ENCODE assay signal across 8 mouse cellular contexts in the genomic region with DNA sequence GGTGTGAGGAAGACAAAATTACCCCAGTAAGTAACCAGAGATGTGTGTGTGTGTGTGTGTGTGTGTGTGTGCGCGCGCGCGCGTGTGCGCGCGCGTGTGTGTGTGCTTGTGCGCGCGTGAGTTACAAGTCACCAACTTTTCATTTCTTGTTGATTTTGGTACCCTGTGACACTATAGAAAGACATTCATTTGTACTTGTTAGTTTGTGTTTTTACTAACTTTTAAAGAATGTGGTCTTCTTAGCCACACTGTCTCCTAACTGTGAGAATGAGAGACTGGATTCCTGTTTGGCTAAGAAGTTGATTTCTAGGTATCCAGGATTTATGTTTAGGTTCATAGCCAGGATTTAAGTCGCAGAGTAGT. TPM values are rescaled to one million over a fixed set of nuclear protein-coding genes. Genes with fewer than 3 reads are reported as not detected.
A peak's percentile ranks its signal among the peaks of the same experiment; 100 is the strongest.
DNase-seq lines count a peak whose midpoint lies in the region; ATAC-seq and TF ChIP-seq lines count a peak whose summit lies in the region.

No protein-coding gene starts in this region.

- intact Hi-C loops in heart, adult 2 months (cut with DNase I), result no loop called here

- H3K27ac ChIP-seq in heart, adult 2 months, result peak overlapping the region; percentile 79
- no peak overlapping the region for H3K27ac ChIP-seq in midbrain, embryonic 11.5 days (ENCODE audit: low read depth, low read length)
- H3K27ac ChIP-seq in midbrain, embryonic 14.5 days (replicated peaks; ENCODE audit: low read depth, low read length), result no peak overlapping the region
- no peak overlapping the region for H3K27ac ChIP-seq in limb, embryonic 13.5 days
- H3K27ac ChIP-seq in stomach, postnatal 0 days (replicated peaks), result no peak overlapping the region

- no peak overlapping the region for H3K9ac ChIP-seq in heart, adult 2 months (ENCODE audit: low read depth, low read length)
- H3K9ac ChIP-seq in midbrain, embryonic 11.5 days (ENCODE audit: low read length), result no peak overlapping the region
- H3K9ac ChIP-seq in midbrain, embryonic 14.5 days (replicated peaks; ENCODE audit: low read length), result no peak overlapping the region
- no peak overlapping the region for H3K9ac ChIP-seq in limb, embryonic 13.5 days
- H3K9ac ChIP-seq in stomach, postnatal 0 days (ENCODE audit: low read length), result no peak overlapping the region

- peaks cover 19% of the 10 kb centered on the region for H3K4me1 ChIP-seq in heart, adult 2 months (ENCODE audit: control insufficient read depth, insufficient read depth, low read length)
- no peaks in the 10 kb centered on the region for H3K4me1 ChIP-seq in midbrain, embryonic 11.5 days (ENCODE audit: control insufficient read depth, insufficient read depth, low read length)
- no peaks in the 10 kb centered on the region for H3K4me1 ChIP-seq in midbrain, embryonic 14.5 days (ENCODE audit: control insufficient read depth, insufficient read depth, low read length)
- H3K4me1 ChIP-seq in limb, embryonic 13.5 days, result peaks cover 13% of the 10 kb centered on the region
- H3K4me1 ChIP-seq in stomach, postnatal 0 days (replicated peaks; ENCODE audit: control insufficient read depth, insufficient read depth), result no peaks in the 10 kb centered on the region; the same call in 1 of the 2 replicates

- no peak for TF ChIP-seq EP300 in heart, adult 2 months (IDR thresholded peaks at IDR 0.05; ENCODE audit: insufficient read depth, low read depth, low read length)
- no peak for TF ChIP-seq EP300 in stomach, postnatal 0 days (optimal IDR thresholded peaks at IDR 0.05)

- H3K36me3 ChIP-seq in heart, adult 2 months (ENCODE audit: control insufficient read depth, insufficient read depth, low read length), result peaks cover 2% of the 10 kb centered on the region
- no peaks in the 10 kb centered on the region for H3K36me3 ChIP-seq in midbrain, embryonic 11.5 days (ENCODE audit: control insufficient read depth, insufficient read depth, low read length)
- H3K36me3 ChIP-seq in midbrain, embryonic 14.5 days (ENCODE audit: control insufficient read depth, insufficient read depth, low read length), result no peaks in the 10 kb centered on the region
- no peaks in the 10 kb centered on the region for H3K36me3 ChIP-seq in limb, embryonic 13.5 days
- H3K36me3 ChIP-seq in stomach, postnatal 0 days (ENCODE audit: control insufficient read depth, insufficient read depth, low read length), result no peaks in the 10 kb centered on the region

- H3K27me3 ChIP-seq in heart, adult 2 months (ENCODE audit: control insufficient read depth, insufficient read depth, low read length), result no peaks in the 10 kb centered on the region
- no peaks in the 10 kb centered on the region for H3K27me3 ChIP-seq in midbrain, embryonic 11.5 days (ENCODE audit: control insufficient read depth, insufficient read depth, low read length)
- H3K27me3 ChIP-seq in midbrain, embryonic 14.5 days (ENCODE audit: control insufficient read depth, insufficient read depth, low read length), result no peaks in the 10 kb centered on the region
- H3K27me3 ChIP-seq in limb, embryonic 13.5 days, result peaks cover 10% of the 10 kb centered on the region
- no peaks in the 10 kb centered on the region for H3K27me3 ChIP-seq in stomach, postnatal 0 days (ENCODE audit: control insufficient read depth, insufficient read depth, low read length)

- H3K79me2 ChIP-seq in heart, adult 2 months (replicated peaks; ENCODE audit: control insufficient read depth, insufficient read depth, low read length), result peaks cover 1% of the 10 kb centered on the region; the same call in 1 of the 2 replicates

- DNase-seq in heart, adult 2 months, result no peak
- DNase-seq in heart, adult 8-10 months (ENCODE audit: low spot score), result no peak
- DNase-seq in midbrain, embryonic 11.5 days (ENCODE audit: low spot score, missing footprints), result peak; percentile 84
- no peak for DNase-seq in midbrain, embryonic 14.5 days
- DNase-seq in stomach, postnatal 0 days (ENCODE audit: low spot score), result no peak
- DNase-seq in urinary bladder, postnatal 4 days (ENCODE audit: low spot score in 2 of 2), result no peak
- DNase-seq in ovary, postnatal 14 days (ENCODE audit: low spot score), result no peak

- ATAC-seq in midbrain, embryonic 11.5 days (ENCODE audit: low FRiP score), result no peak
- ATAC-seq in midbrain, embryonic 14.5 days (ENCODE audit: low FRiP score, low TSS enrichment), result no peak
- ATAC-seq in limb, embryonic 13.5 days (ENCODE audit: low FRiP score, low read depth), result no peak
- no peak for ATAC-seq in stomach, postnatal 0 days (ENCODE audit: low FRiP score, low TSS enrichment)

- H3K4me3 ChIP-seq in heart, adult 2 months, result peak overlapping the region; percentile 46
- H3K4me3 ChIP-seq in midbrain, embryonic 11.5 days (ENCODE audit: low read depth, low read length), result no peak overlapping the region
- H3K4me3 ChIP-seq in midbrain, embryonic 14.5 days (replicated peaks; ENCODE audit: low read depth, low read length), result no peak overlapping the region
- H3K4me3 ChIP-seq in limb, embryonic 13.5 days, result peak overlapping the region; percentile 21
- H3K4me3 ChIP-seq in stomach, postnatal 0 days (ENCODE audit: low read depth, low read length), result peak overlapping the region; percentile 24

- TF ChIP-seq CTCF in heart, adult 2 months (IDR thresholded peaks at IDR 0.05), result no peak
- TF ChIP-seq CTCF in stomach, postnatal 0 days (IDR thresholded peaks at IDR 0.05; ENCODE audit: low read depth), result no peak

- WGBS in heart, adult 2 months, result 10% methylated on average over 14 of the region's 14 CpGs
- WGBS in midbrain, embryonic 11.5 days, result 77% methylated on average over 14 of the region's 14 CpGs
- WGBS in midbrain, embryonic 14.5 days, result 63% methylated on average over 14 of the region's 14 CpGs
- WGBS in limb, embryonic 13.5 days, result 49% methylated on average over 14 of the region's 14 CpGs
- 8% methylated on average over 14 of the region's 14 CpGs for WGBS in stomach, postnatal 0 days

- no peak for TF ChIP-seq POLR2A in heart, adult 2 months (IDR thresholded peaks at IDR 0.05; ENCODE audit: insufficient read depth, low read depth, low read length)

- H3K9me3 ChIP-seq in midbrain, embryonic 11.5 days (ENCODE audit: control insufficient read depth, low read length), result no peaks in the 10 kb centered on the region
- H3K9me3 ChIP-seq in midbrain, embryonic 14.5 days (ENCODE audit: control insufficient read depth, low read length), result no peaks in the 10 kb centered on the region
- no peaks in the 10 kb centered on the region for H3K9me3 ChIP-seq in limb, embryonic 13.5 days
- no peaks in the 10 kb centered on the region for H3K9me3 ChIP-seq in stomach, postnatal 0 days (ENCODE audit: control insufficient read depth, low read length)

- H3K4me2 ChIP-seq in midbrain, embryonic 11.5 days, result no peak overlapping the region
- no peak overlapping the region for H3K4me2 ChIP-seq in midbrain, embryonic 14.5 days (ENCODE audit: low read length)
- peak overlapping the region; percentile 59 for H3K4me2 ChIP-seq in limb, embryonic 13.5 days (replicated peaks)
- peak overlapping the region; percentile 48 for H3K4me2 ChIP-seq in stomach, postnatal 0 days (replicated peaks; ENCODE audit: low read depth)

RNA-seq across cellular contexts. Expression of gene Rasgrp3, which starts 29.9 kb away (rescaled TPM):
- total RNA-seq in heart, adult 2 months (2021), result 10 to 100 TPM; 27.2 to 27.4 TPM
- polyA plus RNA-seq in heart, adult 2 months (2012; rRNA removed), result 10.4 and 28.1 TPM in 2 replicates
- total RNA-seq in heart, adult 8-10 months (2022), result 10 to 100 TPM; 19.3 to 34.3 (median 30.2) TPM
- polyA plus RNA-seq in midbrain, embryonic 11.5 days (2014; fragmentation: Nextera tagmentation; extraction: Ambion mirVana), result 5.5 and 8.3 TPM in 2 replicates
- polyA plus RNA-seq in midbrain, embryonic 14.5 days (2014; fragmentation: Nextera tagmentation; extraction: Ambion mirVana), result 2.6 and 8.4 TPM in 2 replicates
- polyA plus RNA-seq in limb, embryonic 13.5 days (2015; fragmentation: Nextera tagmentation; extraction: Ambion mirVana), result 9.7 and 10.6 TPM in 2 replicates
- polyA plus RNA-seq in stomach, postnatal 0 days (2015; fragmentation: Nextera tagmentation; extraction: Ambion mirVana), result 5.2 and 8.2 TPM in 2 replicates

Comparison
In these comparisons a context has a peak if more than half of its experiments do, and no peak if none do; other contexts are left out.
1. H3K4me3 ChIP-seq: peak in heart, adult 2 months (single experiment), limb, embryonic 13.5 days (single experiment) and stomach, postnatal 0 days (single experiment); none in midbrain, embryonic 11.5 days (single experiment) and midbrain, embryonic 14.5 days (single experiment).
2. H3K4me2 ChIP-seq: peak in limb, embryonic 13.5 days (single experiment) and stomach, postnatal 0 days (single experiment); none in midbrain, embryonic 11.5 days (single experiment) and midbrain, embryonic 14.5 days (single experiment).